In genomic region chr1:43397096-43397495, GRCm38 (mm10) we compare ENCODE assay signal across 14 mouse cellular contexts. TPM values are rescaled to one million over a fixed set of nuclear protein-coding genes. Genes with fewer than 3 reads are reported as not detected.
DNase-seq lines count a peak whose midpoint lies in the region; ATAC-seq lines count a peak whose summit lies in the region.
"Had no signal": no experiment of that assay in that cellular context is flagged by ENCODE, and none has a peak within 500 bp of the region (broad histone marks: within the 10 kb centered on the region; RNA-seq: fewer than 3 reads in every experiment).

No protein-coding gene starts in this region.

- DNase-seq in brain, adult 2 months (ENCODE audit: low read depth, low spot score) = peak; percentile 73
- DNase-seq in cerebellum, adult 11 months = peak; percentile 22
- peak; percentile 40 for DNase-seq in cerebellum, adult 8-10 months
- peak; percentile 69 to 77 for DNase-seq in cerebellum, postnatal 14 days
- no peak for DNase-seq in spleen, postnatal 4 days (ENCODE audit: low spot score in 2 of 2)
- DNase-seq in left cerebral cortex, postnatal 36 days (ENCODE audit: low spot score in 2 of 2) = no peak
- DNase-seq: adrenal gland, postnatal 25 days; heart, postnatal 14 days; kidney, adult 18-20 months had no signal

- no peak for ATAC-seq in granulocyte monocyte progenitor cell, adult 5-6 weeks (replicated peaks; ENCODE audit: poor library complexity, severe bottlenecking)
- no peak for ATAC-seq in inflammation-experienced regulatory T-cells, adult 6 months
- ATAC-seq: forebrain, embryonic 15.5 days; hindbrain, postnatal 0 days; intestine, embryonic 15.5 days had no signal

- intact Hi-C loops in left cerebral cortex, postnatal 36 days (cut with DNase I) = no loop called here

RNA-seq across cellular contexts. Expression of gene Nck2, which starts 47.3 kb away (rescaled TPM):
- total RNA-seq in granulocyte monocyte progenitor cell, adult 5-6 weeks (2014; fragmentation: Nextera tagmentation) = 14.8 and 23.3 TPM in 2 replicates
- 11.9 and 13.1 TPM in 2 replicates for total RNA-seq in granulocyte monocyte progenitor cell, adult 5-6 weeks (2017)
- 10 to 100 TPM; 14.9 to 24.1 (median 18.7) TPM for polyA plus RNA-seq in inflammation-experienced regulatory T-cells, adult 6 months (2017; shearing (Covaris generic))
- 10 to 100 TPM; 38.7 to 38.8 TPM for total RNA-seq in left cerebral cortex, postnatal 36 days (2021)

Comparison
In these comparisons a context has a peak if more than half of its experiments do, and no peak if none do; other contexts are left out.
1. DNase-seq: peak in brain, adult 2 months (single experiment), cerebellum, adult 11 months (single experiment), cerebellum, adult 8-10 months (single experiment) and cerebellum, postnatal 14 days (2 of 2); none in spleen, postnatal 4 days (0 of 2) and left cerebral cortex, postnatal 36 days (0 of 2).